Mouse (Mus musculus) E14TG2a.4 (cell line): ENCODE measurements around the gene St8sia1.

Experiments
- H3K27me3 ChIP-seq: 2 replicates; pipeline ENCODE4 v1.6.1; 2014; ENCODE audit warnings: low read length, control low read depth; ENCODE audit not compliant: insufficient read depth
- H3K36me3 ChIP-seq: 2 replicates; pipeline ENCODE4 v1.6.1; 2014; ENCODE audit warnings: low read length, control low read depth; ENCODE audit not compliant: insufficient read depth
- H3K4me1 ChIP-seq: replicated peaks from 2 replicates; pipeline ENCODE4 v1.6.1; 2014; ENCODE audit warnings: low read depth, low read length, control low read depth
- H3K4me3 ChIP-seq: replicated peaks from 2 replicates; pipeline ENCODE4 v1.5.1; 2014; ENCODE audit warnings: mild to moderate bottlenecking, low read length
- H3K9me3 ChIP-seq: 2 replicates; pipeline ENCODE4 v1.6.1; 2014; ENCODE audit warnings: low read length, control low read depth
- CTCF ChIP-seq: conservative IDR thresholded peaks from 2 replicates; pipeline ENCODE4 v1.5.1; 2014; ENCODE audit warnings: low read length
- NANOG ChIP-seq: IDR thresholded peaks from 2 replicates; pipeline ENCODE4 v1.6.1; 2014; ENCODE audit warnings: borderline replicate concordance, low read length, mixed read lengths
- POU5F1 ChIP-seq: IDR thresholded peaks from 2 replicates; pipeline ENCODE4 v1.6.1; 2014; ENCODE audit warnings: low read length, borderline replicate concordance

The St8sia1 gene

GRCm38 (mm10) chr6:142952361-142952954, 11.8 kb downstream of the St8sia1 start:
- Histone ChIP-seq H3K4me3 (no peak overlapping the region), H3K9me3 (no peaks in the 10 kb centered on the region), H3K4me1 (peaks cover 61% of the 10 kb centered on the region), H3K27me3 (no peaks in the 10 kb centered on the region), H3K36me3 (peaks cover 18% of the 10 kb centered on the region)
- TF ChIP-seq NANOG = no peak
- TF ChIP-seq POU5F1 = no peak
- no peak for TF ChIP-seq CTCF

- Histone ChIP-seq H3K4me1 (peaks cover 67% of the 10 kb centered on the region), H3K27me3 (no peaks in the 10 kb centered on the region), H3K9me3 (no peaks in the 10 kb centered on the region), H3K36me3 (peaks cover 18% of the 10 kb centered on the region), H3K4me3 (no peak overlapping the region)
- TF ChIP-seq NANOG = no peak
- no peak for TF ChIP-seq POU5F1
- TF ChIP-seq CTCF = no peak
These were observed 12.5 kb downstream of the St8sia1 start for GRCm38 (mm10) chr6:142951564-142952308.

- no peaks in the 10 kb centered on the region for H3K27me3 ChIP-seq
These were observed 13.9 kb downstream of the St8sia1 start for GRCm38 (mm10) chr6:142950354-142950753.

GRCm38 (mm10) chr6:142948955-142949357, 15.3 kb downstream of the St8sia1 start:
- TF ChIP-seq POU5F1 = no peak
- no peak for TF ChIP-seq CTCF
- no peak for TF ChIP-seq NANOG
- no peak overlapping the region for H3K4me3 ChIP-seq
- H3K36me3 ChIP-seq = peaks cover 18% of the 10 kb centered on the region; the same call in 1 of the 2 replicates
- no peaks in the 10 kb centered on the region for H3K27me3 ChIP-seq
- no peaks in the 10 kb centered on the region for H3K9me3 ChIP-seq
- H3K4me1 ChIP-seq = peaks cover 62% of the 10 kb centered on the region

More at GRCm38 (mm10) chr6:142950354-142950753, 13.9 kb downstream of the St8sia1 start:
- peaks cover 20% of the 10 kb centered on the region for H3K36me3 ChIP-seq
- no peaks in the 10 kb centered on the region for H3K9me3 ChIP-seq
- H3K4me3 ChIP-seq = no peak overlapping the region
- H3K4me1 ChIP-seq = peaks cover 76% of the 10 kb centered on the region
- TF ChIP-seq CTCF = no peak
- no peak for TF ChIP-seq POU5F1
- TF ChIP-seq NANOG = no peak

- H3K9me3 ChIP-seq = no peaks in the 10 kb centered on the region
- H3K27me3 ChIP-seq = no peaks in the 10 kb centered on the region
- peaks cover 27% of the 10 kb centered on the region; the same call in 1 of the 2 replicates for H3K36me3 ChIP-seq
- no peak overlapping the region for H3K4me3 ChIP-seq
- TF ChIP-seq CTCF (no peak), NANOG (no peak), POU5F1 (no peak)
- H3K4me1 ChIP-seq = peaks cover 45% of the 10 kb centered on the region
These were observed 17.2 kb downstream of the St8sia1 start for GRCm38 (mm10) chr6:142947029-142947428.

GRCm38 (mm10) chr6:142946069-142946871, 18.0 kb downstream of the St8sia1 start:
- no peaks in the 10 kb centered on the region for H3K9me3 ChIP-seq
- peaks cover 27% of the 10 kb centered on the region for H3K36me3 ChIP-seq
- no peaks in the 10 kb centered on the region for H3K27me3 ChIP-seq
- H3K4me3 ChIP-seq = no peak overlapping the region
- peaks cover 37% of the 10 kb centered on the region for H3K4me1 ChIP-seq
- TF ChIP-seq NANOG = no peak
- no peak for TF ChIP-seq POU5F1
- TF ChIP-seq CTCF = no peak

- peaks cover 29% of the 10 kb centered on the region for H3K4me1 ChIP-seq
- H3K4me3 ChIP-seq = no peak overlapping the region
- no peaks in the 10 kb centered on the region for H3K9me3 ChIP-seq
- H3K36me3 ChIP-seq = peaks cover 24% of the 10 kb centered on the region
- no peaks in the 10 kb centered on the region for H3K27me3 ChIP-seq
- TF ChIP-seq POU5F1 (no peak), NANOG (no peak), CTCF (no peak)
These were observed 18.8 kb downstream of the St8sia1 start for GRCm38 (mm10) chr6:142945461-142945860.

GRCm38 (mm10) chr6:142944470-142944869, 19.8 kb downstream of the St8sia1 start:
- TF ChIP-seq POU5F1 = no peak
- peak; percentile 85 for TF ChIP-seq CTCF
- no peak for TF ChIP-seq NANOG
- H3K36me3 ChIP-seq = peaks cover 24% of the 10 kb centered on the region
- H3K9me3 ChIP-seq = no peaks in the 10 kb centered on the region
- H3K4me3 ChIP-seq = no peak overlapping the region
- peaks cover 28% of the 10 kb centered on the region for H3K4me1 ChIP-seq
- no peaks in the 10 kb centered on the region for H3K27me3 ChIP-seq

- H3K27me3 ChIP-seq = no peaks in the 10 kb centered on the region
- H3K4me3 ChIP-seq = no peak overlapping the region
- no peaks in the 10 kb centered on the region for H3K9me3 ChIP-seq
- H3K4me1 ChIP-seq = peaks cover 39% of the 10 kb centered on the region
- peaks cover 27% of the 10 kb centered on the region for H3K36me3 ChIP-seq
- TF ChIP-seq NANOG (no peak), CTCF (no peak), POU5F1 (no peak)
These were observed 20.8 kb downstream of the St8sia1 start for GRCm38 (mm10) chr6:142943419-142943818.
